Mouse (Mus musculus) CH12.LX (cell line): Measurements from ENCODE around the gene Pgpep1l. TPM values are rescaled to one million over a fixed set of nuclear protein-coding genes. Genes with fewer than 3 reads are reported as not detected.

ENCODE experiments used
- DNase-seq: peaks from one replicate; pipeline ENCODE4 v3.0.0-alpha.2; 2013; ENCODE audit errors: extremely low read depth
- H3K27ac ChIP-seq: 2 replicates; pipeline ENCODE4 v1.5.1; 2012; ENCODE audit warnings: low read depth, mild to moderate bottlenecking, control low read depth, moderate library complexity; ENCODE audit not compliant: insufficient read depth
- H3K27me3 ChIP-seq: replicated peaks from 2 replicates; pipeline ENCODE3; 2012; ENCODE audit warnings: inconsistent platforms
- H3K36me3 ChIP-seq, 2 experiments: replicated peaks in 1 of 2; 2 replicates each; pipeline versions ENCODE3 to v1.6.1; 2012; ENCODE audit warnings: inconsistent platforms in 1 of 2, low read length in 1 of 2, mild to moderate bottlenecking in 1 of 2, mixed read lengths in 1 of 2, moderate library complexity in 1 of 2; ENCODE audit not compliant: control insufficient read depth in 1 of 2, insufficient read depth in 1 of 2
- H3K4me1 ChIP-seq, 2 experiments: 2 replicates each; pipeline ENCODE4 v1.6.1; 2012; ENCODE audit warnings: inconsistent platforms in 1 of 2, moderate library complexity in 1 of 2; ENCODE audit not compliant: insufficient read depth in 2 of 2, control insufficient read depth in 1 of 2
- H3K4me2 ChIP-seq: 2 replicates; pipeline ENCODE4 v1.6.1; 2012; ENCODE audit warnings: low read depth, mild to moderate bottlenecking, control low read depth; ENCODE audit not compliant: poor library complexity, insufficient read depth, severe bottlenecking
- H3K4me3 ChIP-seq, 3 experiments: fragments of 150-350 bp in 1 of 3; sonication (generic) in 1 of 3; replicated peaks in 1 of 3; 2 replicates each; pipeline versions ENCODE3 to v1.5.1; 2011 to 2012; ENCODE audit warnings: low read depth in 2 of 3, low read length in 2 of 3, mild to moderate bottlenecking in 2 of 3, moderate library complexity in 2 of 3, control low read depth in 1 of 3, improper control_type of control experiment in 1 of 3, inconsistent platforms in 1 of 3, mixed read lengths in 1 of 3; ENCODE audit not compliant: poor library complexity in 1 of 3
- H3K79me2 ChIP-seq: replicated peaks from 2 replicates; pipeline ENCODE4 v1.6.1; 2012; ENCODE audit warnings: mild to moderate bottlenecking, moderate library complexity; ENCODE audit not compliant: control insufficient read depth, poor library complexity, insufficient read depth, severe bottlenecking; ENCODE audit errors: extremely low read depth
- H3K9ac ChIP-seq: 2 replicates; pipeline ENCODE4 v1.6.1; 2012; ENCODE audit warnings: low read depth, mild to moderate bottlenecking, control low read depth, moderate library complexity; ENCODE audit not compliant: insufficient read depth
- H3K9me3 ChIP-seq: replicated peaks from 2 replicates; pipeline ENCODE3; 2012; ENCODE audit warnings: low read length, inconsistent platforms, mixed read lengths
- BHLHE40 ChIP-seq: IDR thresholded peaks from 2 replicates; pipeline ENCODE4 v1.6.1; 2011; ENCODE audit warnings: mild to moderate bottlenecking, low read depth, low read length, improper control_type of control experiment
- CHD1 ChIP-seq: IDR thresholded peaks from 2 replicates; pipeline ENCODE4 v1.6.1; 2012; ENCODE audit warnings: low read depth, low read length, improper control_type of control experiment, inconsistent platforms
- CHD2 ChIP-seq: IDR thresholded peaks from 2 replicates; pipeline ENCODE4 v1.6.1; 2011; ENCODE audit warnings: low read length, improper control_type of control experiment
- CTCF ChIP-seq, 2 experiments: IDR thresholded peaks in 1 of 2; conservative IDR thresholded peaks in 1 of 2; 2 replicates each; pipeline ENCODE4 v1.5.1; 2011 to 2012; ENCODE audit warnings: low read depth in 2 of 2, low read length in 2 of 2, improper control_type of control experiment in 1 of 2, inconsistent platforms in 1 of 2, mild to moderate bottlenecking in 1 of 2, moderate library complexity in 1 of 2
- E2F4 ChIP-seq: IDR thresholded peaks from 2 replicates; pipeline ENCODE4 v1.6.1; 2011; ENCODE audit warnings: low read depth, low read length, improper control_type of control experiment; ENCODE audit not compliant: insufficient replicate concordance
- ELF1 ChIP-seq: IDR thresholded peaks from 2 replicates; pipeline ENCODE4 v1.6.1; 2014; ENCODE audit warnings: low read depth, mild to moderate bottlenecking, inconsistent platforms, low read length, improper control_type of control experiment
- EP300 ChIP-seq: IDR thresholded peaks from 2 replicates; pipeline ENCODE4 v1.6.1; 2011; ENCODE audit warnings: low read length, improper control_type of control experiment
- ETS1 ChIP-seq: conservative IDR thresholded peaks from 2 replicates; pipeline ENCODE4 v1.6.1; 2012; ENCODE audit warnings: low read depth, mild to moderate bottlenecking, inconsistent platforms, low read length, improper control_type of control experiment, moderate library complexity
- GABPA ChIP-seq: IDR thresholded peaks from 2 replicates; pipeline ENCODE4 v1.6.1; 2012; ENCODE audit warnings: low read depth, low read length, improper control_type of control experiment, inconsistent platforms; ENCODE audit not compliant: insufficient replicate concordance
- HCFC1 ChIP-seq: IDR thresholded peaks from 2 replicates; pipeline ENCODE4 v1.6.1; 2012; ENCODE audit warnings: low read depth, mild to moderate bottlenecking, inconsistent platforms, low read length, improper control_type of control experiment
- IRF4 ChIP-seq: IDR thresholded peaks from 2 replicates; pipeline ENCODE4 v1.6.1; 2014; ENCODE audit warnings: low read depth, mild to moderate bottlenecking, inconsistent platforms, low read length, improper control_type of control experiment
- JUN ChIP-seq: IDR thresholded peaks from 2 replicates; pipeline ENCODE4 v1.6.1; 2011; ENCODE audit warnings: low read depth, mild to moderate bottlenecking, low read length, improper control_type of control experiment, moderate library complexity; ENCODE audit not compliant: insufficient read depth
- JUND ChIP-seq: conservative IDR thresholded peaks from 2 replicates; pipeline ENCODE4 v1.6.1; 2011; ENCODE audit warnings: low read depth, low read length, improper control_type of control experiment
- KAT2A ChIP-seq: IDR thresholded peaks from 2 replicates; pipeline ENCODE4 v1.6.1; 2012; ENCODE audit warnings: low read length, improper control_type of control experiment, inconsistent platforms; ENCODE audit not compliant: insufficient replicate concordance
- MAFK ChIP-seq: IDR thresholded peaks from 2 replicates; pipeline ENCODE4 v1.6.1; 2011; ENCODE audit warnings: low read length, improper control_type of control experiment; ENCODE audit not compliant: insufficient replicate concordance
- MAX ChIP-seq: IDR thresholded peaks from 2 replicates; pipeline ENCODE4 v1.6.1; 2011; ENCODE audit warnings: low read length, improper control_type of control experiment
- MAZ ChIP-seq: IDR thresholded peaks from 2 replicates; pipeline ENCODE4 v1.6.1; 2012; ENCODE audit warnings: low read depth, mild to moderate bottlenecking, inconsistent platforms, low read length, improper control_type of control experiment, moderate library complexity
- MEF2A ChIP-seq: IDR thresholded peaks from 2 replicates; pipeline ENCODE4 v1.6.1; 2014; ENCODE audit warnings: low read depth, mild to moderate bottlenecking, inconsistent platforms, low read length, improper control_type of control experiment, borderline replicate concordance
- MXI1 ChIP-seq: IDR thresholded peaks from 2 replicates; pipeline ENCODE4 v1.6.1; 2011; ENCODE audit warnings: mild to moderate bottlenecking, low read depth, low read length, improper control_type of control experiment
- MYC ChIP-seq: IDR thresholded peaks from 2 replicates; pipeline ENCODE4 v1.6.1; 2011; ENCODE audit warnings: low read depth, mild to moderate bottlenecking, improper control_type of control experiment, low read length
- NELFE ChIP-seq: IDR thresholded peaks from 2 replicates; pipeline ENCODE4 v1.6.1; 2011; ENCODE audit warnings: low read depth, low read length, improper control_type of control experiment
- NRF1 ChIP-seq: IDR thresholded peaks from 2 replicates; pipeline ENCODE4 v1.6.1; 2014; ENCODE audit warnings: low read depth, mild to moderate bottlenecking, inconsistent platforms, low read length, improper control_type of control experiment, moderate library complexity
- PAX5 ChIP-seq: IDR thresholded peaks from 2 replicates; pipeline ENCODE4 v1.6.1; 2012; ENCODE audit warnings: low read length, inconsistent platforms, mixed read lengths
- POLR2A ChIP-seq: IDR thresholded peaks from 2 replicates; pipeline ENCODE4 v1.6.1; 2011; ENCODE audit warnings: low read depth, mild to moderate bottlenecking, improper control_type of control experiment, low read length
- POLR2AphosphoS2 ChIP-seq: IDR thresholded peaks from 2 replicates; pipeline ENCODE4 v1.6.1; 2011; ENCODE audit warnings: low read depth, low read length, improper control_type of control experiment
- RAD21 ChIP-seq: IDR thresholded peaks from 2 replicates; pipeline ENCODE4 v1.6.1; 2011; ENCODE audit warnings: low read depth, mild to moderate bottlenecking, low read length, improper control_type of control experiment, moderate library complexity
- RCOR1 ChIP-seq: conservative IDR thresholded peaks from 2 replicates; pipeline ENCODE4 v1.6.1; 2012; ENCODE audit warnings: low read depth, mild to moderate bottlenecking, inconsistent platforms, low read length, improper control_type of control experiment
- SIN3A ChIP-seq: IDR thresholded peaks from 2 replicates; pipeline ENCODE4 v1.6.1; 2012; ENCODE audit warnings: low read length, improper control_type of control experiment, inconsistent platforms
- SMC3 ChIP-seq: IDR thresholded peaks from 2 replicates; pipeline ENCODE4 v1.6.1; 2011; ENCODE audit warnings: low read depth, low read length, improper control_type of control experiment
- TBP ChIP-seq: conservative IDR thresholded peaks from 2 replicates; pipeline ENCODE4 v1.6.1; 2011; ENCODE audit warnings: low read depth, low read length, improper control_type of control experiment
- TCF12 ChIP-seq: IDR thresholded peaks from 2 replicates; pipeline ENCODE4 v1.6.1; 2014; ENCODE audit warnings: low read depth, mild to moderate bottlenecking, inconsistent platforms, low read length, improper control_type of control experiment
- UBTF ChIP-seq: IDR thresholded peaks from 2 replicates; pipeline ENCODE4 v1.6.1; 2012; ENCODE audit warnings: low read depth, mild to moderate bottlenecking, inconsistent platforms, low read length, improper control_type of control experiment, moderate library complexity
- USF1 ChIP-seq: IDR thresholded peaks from 2 replicates; pipeline ENCODE4 v1.6.1; 2014; ENCODE audit warnings: low read depth, mild to moderate bottlenecking, inconsistent platforms, low read length, improper control_type of control experiment
- USF2 ChIP-seq: conservative IDR thresholded peaks from 2 replicates; pipeline ENCODE4 v1.6.1; 2011; ENCODE audit warnings: low read depth, low read length, improper control_type of control experiment
- ZC3H11A ChIP-seq: IDR thresholded peaks from 2 replicates; pipeline ENCODE4 v1.6.1; 2012; ENCODE audit warnings: low read depth, mild to moderate bottlenecking, inconsistent platforms, low read length, improper control_type of control experiment
- ZKSCAN1 ChIP-seq: IDR thresholded peaks from 2 replicates; pipeline ENCODE4 v1.6.1; 2012; ENCODE audit warnings: low read depth, inconsistent platforms, low read length, improper control_type of control experiment, borderline replicate concordance
- ZMIZ1 ChIP-seq: IDR thresholded peaks from 2 replicates; pipeline ENCODE4 v1.6.1; 2012; ENCODE audit warnings: low read depth, mild to moderate bottlenecking, inconsistent platforms, low read length, improper control_type of control experiment
- ZNF384 ChIP-seq: IDR thresholded peaks from 2 replicates; pipeline ENCODE4 v1.6.1; 2012; ENCODE audit warnings: low read depth, low read length, improper control_type of control experiment, inconsistent platforms
- dilution Hi-C: fragments of 300-500 bp; cut with MboI; formaldehyde crosslinking; loops from 2 replicates; pipeline ENCODE4 v1.14.3; 2020; ENCODE audit warnings: low sequenced_read_pairs; ENCODE audit not compliant: extremely low pct_unique_long_range_greater_than_20kb, extremely low pct_ligation_motif_present
- in situ Hi-C: fragments of 300-500 bp; cut with MboI; formaldehyde crosslinking; loops from 3 replicates; pipeline ENCODE4 v1.14.3; 2019; ENCODE audit warnings: low sequenced_read_pairs, low pct_ligation_motif_present, low pct_unique_long_range_greater_than_20kb, mixed read lengths
- polyA plus RNA-seq: library from polyadenylated mRNA; unstranded; fragments of >175 nt; gene quantifications from 2 replicates; pipeline ENCODE4 v1.2.1, GENCODE M21; 2012; ENCODE audit warnings: low read depth; ENCODE audit not compliant: insufficient read length
- total RNA-seq, 2 experiments: library from RNA; depleted of rRNA; stranded (reverse); fragments of 300-350 nt in 1 of 2; fragments of >200 nt in 1 of 2; gene quantifications; 2 replicates each; pipeline ENCODE4 v1.2.3; 2012 to 2014

The Pgpep1l gene
- total and polyA plus RNA-seq, 3 experiments, result not detected

DNA sequence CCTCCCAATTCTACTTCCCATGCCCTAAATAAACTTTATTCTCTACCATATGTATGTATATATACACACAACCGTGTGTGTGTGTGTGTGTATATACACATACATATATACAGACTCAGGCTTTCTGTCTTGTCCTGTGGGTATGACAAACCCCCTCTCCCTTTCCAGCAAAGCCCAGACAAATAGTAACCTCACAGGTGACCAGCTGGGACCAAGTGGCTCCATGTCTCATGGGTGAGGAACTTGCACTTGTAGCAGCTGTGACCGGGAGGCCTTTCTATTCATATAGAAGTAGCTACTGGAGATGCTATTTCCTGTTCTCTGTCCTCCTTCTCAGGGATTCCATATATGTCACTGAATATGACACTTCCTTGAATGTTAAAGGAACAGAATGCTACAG is 23.5 kb upstream of the Pgpep1l start:
- H3K4me2 ChIP-seq, result peak overlapping the region; percentile 80
- dilution Hi-C loops, result no loop called here
- H3K9me3 ChIP-seq, result peaks cover 1% of the 10 kb centered on the region
- TF ChIP-seq KAT2A, result no peak
- TF ChIP-seq UBTF, result no peak
- TF ChIP-seq CHD1, result peak; percentile 79
- no peak; the same call in 1 of the 2 replicates for TF ChIP-seq TCF12
- TF ChIP-seq NELFE, result no peak
- TF ChIP-seq HCFC1, result no peak
- TF ChIP-seq CTCF (conservative IDR thresholded peaks at IDR 0.05 in 1 of 2, IDR thresholded peaks at IDR 0.05 in 1 of 2; ENCODE audit: low read depth in 2 of 2, low read length in 2 of 2), result no peak
- no peak for TF ChIP-seq E2F4
- TF ChIP-seq RAD21, result no peak
- TF ChIP-seq POLR2A, result no peak
- TF ChIP-seq USF2, result no peak
- TF ChIP-seq ZMIZ1, result 0 out of 2 replicates have a peak, but pooled peaks have one; percentile 2
- TF ChIP-seq RCOR1, result peak; percentile 57; the same call in 1 of the 2 replicates
- peak; percentile 60 for TF ChIP-seq BHLHE40
- no peak; the same call in 1 of the 2 replicates for TF ChIP-seq MEF2A
- no peak for TF ChIP-seq NRF1
- 0 out of 2 replicates have a peak, but pooled peaks have one; percentile 4 for TF ChIP-seq SIN3A
- TF ChIP-seq MXI1, result peak; percentile 33; the same call in 1 of the 2 replicates
- no peak for TF ChIP-seq USF1
- no peak for TF ChIP-seq JUN
- TF ChIP-seq EP300, result no peak
- peak; percentile 55 for TF ChIP-seq ETS1
- TF ChIP-seq ZKSCAN1, result no peak
- TF ChIP-seq MAFK, result no peak
- no peak for TF ChIP-seq MAZ
- no peak; the same call in 1 of the 2 replicates for TF ChIP-seq IRF4
- no peak for TF ChIP-seq PAX5
- no peak for TF ChIP-seq MAX
- no peak for TF ChIP-seq TBP
- TF ChIP-seq MYC, result no peak
- no peak for TF ChIP-seq GABPA
- TF ChIP-seq POLR2AphosphoS2, result no peak
- no peak for TF ChIP-seq SMC3
- no peak for TF ChIP-seq CHD2
- TF ChIP-seq ELF1, result no peak
- TF ChIP-seq JUND, result no peak
- no peak for TF ChIP-seq ZNF384
- no peak for TF ChIP-seq ZC3H11A
- no peak overlapping the region for H3K4me3 ChIP-seq
- in situ Hi-C loops, result no loop called here
- peaks cover 14 to 45% of the 10 kb centered on the region in 2 experiments for H3K36me3 ChIP-seq
- H3K79me2 ChIP-seq, result peaks cover 63% of the 10 kb centered on the region
- peak overlapping the region; percentile 59 for H3K9ac ChIP-seq
- H3K27me3 ChIP-seq, result no peaks in the 10 kb centered on the region
- peak; percentile 60 for DNase-seq
- peaks cover 30 to 83% of the 10 kb centered on the region in 2 experiments for H3K4me1 ChIP-seq
- H3K27ac ChIP-seq, result peak overlapping the region; percentile 98
